Mouse (Mus musculus) MEL (cell line): Measurements from ENCODE around the gene Tcea2. TPM values are rescaled to one million over a fixed set of nuclear protein-coding genes. Genes with fewer than 3 reads are reported as not detected.

ENCODE experiments used
- DNase-seq: peaks from one replicate; pipeline ENCODE4 v3.0.0; 2011; ENCODE audit warnings: low read depth, low spot score
- H3K27ac ChIP-seq: 2 replicates; pipeline ENCODE4 v1.5.1; 2012; ENCODE audit warnings: low read depth, mild to moderate bottlenecking, control low read depth, low read length, moderate library complexity; ENCODE audit not compliant: control insufficient read depth
- H3K27me3 ChIP-seq, 2 experiments: fragments of 150-350 bp in 1 of 2; sonication (generic) in 1 of 2; 2 replicates each; pipeline ENCODE4 v1.6.1; 2012; ENCODE audit warnings: low read length in 2 of 2, mild to moderate bottlenecking in 2 of 2, improper control_type of control experiment in 1 of 2, moderate library complexity in 1 of 2; ENCODE audit not compliant: insufficient read depth in 2 of 2, control insufficient read depth in 1 of 2
- H3K36me3 ChIP-seq, 2 experiments: 2 replicates each; pipeline ENCODE4 v1.6.1; 2012 to 2014; ENCODE audit warnings: low read length in 2 of 2, improper control_type of control experiment in 1 of 2, inconsistent platforms in 1 of 2, mild to moderate bottlenecking in 1 of 2; ENCODE audit not compliant: insufficient read depth in 2 of 2, control insufficient read depth in 1 of 2
- H3K4me1 ChIP-seq, 2 experiments: fragments of 150-350 bp in 1 of 2; sonication (generic) in 1 of 2; 2 replicates each; pipeline ENCODE4 v1.6.1; 2012; ENCODE audit warnings: low read length in 2 of 2, improper control_type of control experiment in 1 of 2, mild to moderate bottlenecking in 1 of 2; ENCODE audit not compliant: insufficient read depth in 2 of 2, control insufficient read depth in 1 of 2
- H3K4me3 ChIP-seq, 2 experiments: fragments of 150-350 bp in 1 of 2; sonication (generic) in 1 of 2; 2 replicates each; pipeline ENCODE4 v1.5.1; 2012; ENCODE audit warnings: low read depth in 2 of 2, low read length in 2 of 2, mild to moderate bottlenecking in 2 of 2, moderate library complexity in 2 of 2, control low read depth in 1 of 2, improper control_type of control experiment in 1 of 2; ENCODE audit not compliant: control insufficient read depth in 1 of 2, insufficient read depth in 1 of 2
- H3K79me2 ChIP-seq: 2 replicates; pipeline ENCODE4 v1.6.1; 2012; ENCODE audit warnings: mild to moderate bottlenecking, low read length, moderate library complexity; ENCODE audit not compliant: control insufficient read depth, poor library complexity, insufficient read depth
- H3K9ac ChIP-seq: 2 replicates; pipeline ENCODE4 v1.6.1; 2012; ENCODE audit warnings: low read depth, mild to moderate bottlenecking, control low read depth, low read length, moderate library complexity; ENCODE audit not compliant: control insufficient read depth, poor library complexity, severe bottlenecking
- H3K9me3 ChIP-seq: fragments of 150-350 bp; sonication (generic); replicated peaks from 2 replicates; pipeline ENCODE4 v1.6.1; 2012; ENCODE audit warnings: mild to moderate bottlenecking, low read length, improper control_type of control experiment, moderate library complexity; ENCODE audit not compliant: insufficient read depth
- BHLHE40 ChIP-seq: IDR thresholded peaks from 2 replicates; pipeline ENCODE4 v1.6.1; 2012; ENCODE audit warnings: low read depth, mild to moderate bottlenecking, inconsistent platforms, low read length, improper control_type of control experiment, borderline replicate concordance
- CHD1 ChIP-seq: IDR thresholded peaks from 2 replicates; pipeline ENCODE4 v1.6.1; 2012; ENCODE audit warnings: low read depth, mild to moderate bottlenecking, inconsistent platforms, low read length, improper control_type of control experiment
- E2F4 ChIP-seq: IDR thresholded peaks from 2 replicates; pipeline ENCODE4 v1.6.1; 2011; ENCODE audit warnings: low read depth, low read length, improper control_type of control experiment, borderline replicate concordance
- GABPA ChIP-seq: IDR thresholded peaks from 2 replicates; pipeline ENCODE4 v1.6.1; 2012; ENCODE audit warnings: low read depth, mild to moderate bottlenecking, inconsistent platforms, low read length, improper control_type of control experiment, moderate library complexity
- GATA1 ChIP-seq: IDR thresholded peaks from 2 replicates; pipeline ENCODE4 v1.6.1; 2011; ENCODE audit warnings: low read depth, low read length, improper control_type of control experiment
- MAZ ChIP-seq: IDR thresholded peaks from 2 replicates; pipeline ENCODE4 v1.6.1; 2012; ENCODE audit warnings: low read depth, mild to moderate bottlenecking, inconsistent platforms, low read length, improper control_type of control experiment
- MEF2A ChIP-seq: IDR thresholded peaks from 2 replicates; pipeline ENCODE4 v1.6.1; 2014; ENCODE audit warnings: low read depth, mild to moderate bottlenecking, inconsistent platforms, low read length, improper control_type of control experiment; ENCODE audit not compliant: poor library complexity, insufficient replicate concordance, severe bottlenecking; ENCODE audit errors: extremely low read depth
- MYB ChIP-seq: IDR thresholded peaks from 2 replicates; pipeline ENCODE4 v1.6.1; 2011; ENCODE audit warnings: mild to moderate bottlenecking, low read depth, low read length, improper control_type of control experiment
- NELFE ChIP-seq: IDR thresholded peaks from 2 replicates; pipeline ENCODE4 v1.6.1; 2011; ENCODE audit warnings: low read depth, low read length, improper control_type of control experiment
- NRF1 ChIP-seq: IDR thresholded peaks from 2 replicates; pipeline ENCODE4 v1.6.1; 2014; ENCODE audit warnings: low read depth, mild to moderate bottlenecking, inconsistent platforms, low read length, improper control_type of control experiment, moderate library complexity; ENCODE audit not compliant: poor library complexity, insufficient read depth, severe bottlenecking
- POLR2AphosphoS2 ChIP-seq: IDR thresholded peaks from 2 replicates; pipeline ENCODE4 v1.6.1; 2011; ENCODE audit warnings: low read length, improper control_type of control experiment
- POLR2AphosphoS5 ChIP-seq: IDR thresholded peaks from 2 replicates; pipeline ENCODE4 v1.6.1; 2012; ENCODE audit warnings: low read depth, borderline replicate concordance, mild to moderate bottlenecking, inconsistent platforms, low read length, moderate library complexity, mixed read lengths
- RAD21 ChIP-seq: IDR thresholded peaks from 2 replicates; pipeline ENCODE4 v1.6.1; 2011; ENCODE audit warnings: mild to moderate bottlenecking, low read depth, low read length, improper control_type of control experiment
- RCOR1 ChIP-seq: IDR thresholded peaks from 2 replicates; pipeline ENCODE4 v1.6.1; 2012; ENCODE audit warnings: low read depth, mild to moderate bottlenecking, inconsistent platforms, low read length, improper control_type of control experiment
- SIN3A ChIP-seq: IDR thresholded peaks from 2 replicates; pipeline ENCODE4 v1.6.1; 2012; ENCODE audit warnings: low read length, improper control_type of control experiment, inconsistent platforms
- TAL1 ChIP-seq: IDR thresholded peaks from 2 replicates; pipeline ENCODE4 v1.6.1; 2012; ENCODE audit warnings: mild to moderate bottlenecking, inconsistent platforms, low read length, moderate library complexity, mixed read lengths
- TBP ChIP-seq: IDR thresholded peaks from 2 replicates; pipeline ENCODE4 v1.8.0; 2011; ENCODE audit warnings: low read depth, low read length, improper control_type of control experiment
- TCF12 ChIP-seq: IDR thresholded peaks from 2 replicates; pipeline ENCODE4 v1.6.1; 2014; ENCODE audit warnings: low read depth, mild to moderate bottlenecking, inconsistent platforms, low read length, improper control_type of control experiment, moderate library complexity
- UBTF ChIP-seq: IDR thresholded peaks from 2 replicates; pipeline ENCODE4 v1.6.1; 2012; ENCODE audit warnings: low read depth, mild to moderate bottlenecking, inconsistent platforms, low read length, improper control_type of control experiment, moderate library complexity, borderline replicate concordance; ENCODE audit not compliant: insufficient read depth
- USF2 ChIP-seq, 2 experiments: IDR thresholded peaks; 2 replicates each; pipeline ENCODE4 v1.6.1; 2011 to 2012; ENCODE audit warnings: improper control_type of control experiment in 2 of 2, low read length in 2 of 2, borderline replicate concordance in 1 of 2, inconsistent platforms in 1 of 2, low read depth in 1 of 2, mild to moderate bottlenecking in 1 of 2; ENCODE audit not compliant: insufficient read depth in 1 of 2
- ZKSCAN1 ChIP-seq: IDR thresholded peaks from 2 replicates; pipeline ENCODE4 v1.6.1; 2012; ENCODE audit warnings: low read depth, mild to moderate bottlenecking, inconsistent platforms, low read length, improper control_type of control experiment, moderate library complexity
- ZMIZ1 ChIP-seq: IDR thresholded peaks from 2 replicates; pipeline ENCODE4 v1.6.1; 2012; ENCODE audit warnings: low read depth, mild to moderate bottlenecking, inconsistent platforms, low read length, improper control_type of control experiment, moderate library complexity
- ZNF384 ChIP-seq: IDR thresholded peaks from 2 replicates; pipeline ENCODE4 v1.6.1; 2012; ENCODE audit warnings: low read depth, mild to moderate bottlenecking, inconsistent platforms, low read length, improper control_type of control experiment
- polyA plus RNA-seq, 2 experiments: library from polyadenylated mRNA; stranded (reverse) in 1 of 2; unstranded in 1 of 2; fragments of >175 nt in 1 of 2; fragments of >200 nt in 1 of 2; gene quantifications; 2 replicates each; pipeline versions ENCODE4 v1.2.1 to v1.2.4; 2012; ENCODE audit warnings: low replicate concordance in 2 of 2, low read depth in 1 of 2; ENCODE audit not compliant: insufficient read length in 2 of 2, insufficient read depth in 1 of 2, missing spikeins in 1 of 2
- total RNA-seq: library from RNA; depleted of rRNA; stranded (reverse); fragments of 300-350 nt; gene quantifications from 2 replicates; pipeline ENCODE4 v1.2.3, GENCODE M21; 2012

The Tcea2 gene
- total and polyA plus RNA-seq, 3 experiments, result 6.7 to 17.0 TPM; not detected in 1

DNA sequence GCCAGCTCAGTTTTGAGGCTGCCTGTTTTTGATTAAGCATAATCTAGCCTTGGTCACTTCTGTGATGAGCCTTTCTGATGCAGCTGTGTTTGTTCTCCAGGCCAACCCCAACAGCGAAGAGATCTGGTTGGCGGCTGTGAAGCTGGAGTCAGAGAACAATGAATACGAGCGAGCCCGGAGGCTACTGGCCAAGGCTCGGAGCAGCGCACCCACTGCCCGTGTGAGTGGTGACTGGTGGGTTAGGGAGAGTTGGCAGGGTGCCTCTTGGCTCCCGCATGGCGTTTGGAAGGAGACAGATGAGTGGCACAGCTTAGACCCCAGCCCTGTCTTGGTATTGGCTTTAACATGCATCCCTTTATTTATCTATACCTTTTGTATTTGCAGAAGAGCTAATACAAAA is 31.2 kb upstream of the Tcea2 start:
- no peak for DNase-seq
- peaks cover 0 to 18% of the 10 kb centered on the region in 2 experiments; a peak in 2 of 4 replicates for H3K36me3 ChIP-seq
- H3K27me3 ChIP-seq, result no peaks in the 10 kb centered on the region
- no peaks in the 10 kb centered on the region for H3K4me1 ChIP-seq
- H3K27ac ChIP-seq, result no peak overlapping the region
- no peaks in the 10 kb centered on the region for H3K79me2 ChIP-seq
- H3K4me3 ChIP-seq, result no peak overlapping the region
- H3K9me3 ChIP-seq, result no peaks in the 10 kb centered on the region
- TF ChIP-seq NRF1 (no peak), GATA1 (no peak), ZNF384 (no peak)
- TF ChIP-seq, all 39 proteins: peak for 0
- no peak overlapping the region for H3K9ac ChIP-seq

DNA sequence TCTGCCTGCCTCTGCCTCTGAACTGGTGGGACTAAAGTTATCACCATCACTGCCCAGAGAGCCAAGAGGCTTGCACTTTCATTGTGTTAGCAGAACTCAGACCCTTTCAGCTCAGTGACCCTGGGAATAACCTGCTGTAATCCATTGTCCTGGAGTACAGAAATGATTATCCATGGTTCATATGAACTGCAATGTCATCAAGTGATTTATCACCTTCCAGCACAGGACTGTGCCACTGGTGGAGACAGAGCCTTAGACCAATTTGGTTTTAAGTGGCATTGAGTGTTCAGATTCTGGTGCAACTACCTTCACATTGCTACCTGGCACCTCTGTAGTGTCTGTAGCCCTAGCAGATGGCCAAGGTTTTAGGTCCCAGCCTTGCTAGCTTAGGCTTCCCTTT is 27.0 kb upstream of the Tcea2 start:
- H3K9me3 ChIP-seq, result no peaks in the 10 kb centered on the region
- no peaks in the 10 kb centered on the region for H3K79me2 ChIP-seq
- TF ChIP-seq SIN3A (no peak), TCF12 (no peak), GABPA (no peak), MAZ (no peak), RAD21 (no peak), CHD1 (no peak), UBTF (no peak), GATA1 (no peak), USF2 (IDR thresholded peaks at IDR 0.05; ENCODE audit: borderline replicate concordance in 1 of 2, insufficient read depth in 1 of 2, low read depth in 1 of 2, low read length in 2 of 2) (no peak), NRF1 (no peak), ZKSCAN1 (no peak), ZMIZ1 (no peak), TBP (no peak), NELFE (no peak)
- no peak for DNase-seq
- peaks cover 0 to 18% of the 10 kb centered on the region in 2 experiments; a peak in 2 of 4 replicates for H3K36me3 ChIP-seq
- H3K27ac ChIP-seq, result no peak overlapping the region
- no peaks in the 10 kb centered on the region for H3K27me3 ChIP-seq
- no peak overlapping the region for H3K9ac ChIP-seq
- H3K4me3 ChIP-seq, result no peak overlapping the region
- no peaks in the 10 kb centered on the region for H3K4me1 ChIP-seq

DNA sequence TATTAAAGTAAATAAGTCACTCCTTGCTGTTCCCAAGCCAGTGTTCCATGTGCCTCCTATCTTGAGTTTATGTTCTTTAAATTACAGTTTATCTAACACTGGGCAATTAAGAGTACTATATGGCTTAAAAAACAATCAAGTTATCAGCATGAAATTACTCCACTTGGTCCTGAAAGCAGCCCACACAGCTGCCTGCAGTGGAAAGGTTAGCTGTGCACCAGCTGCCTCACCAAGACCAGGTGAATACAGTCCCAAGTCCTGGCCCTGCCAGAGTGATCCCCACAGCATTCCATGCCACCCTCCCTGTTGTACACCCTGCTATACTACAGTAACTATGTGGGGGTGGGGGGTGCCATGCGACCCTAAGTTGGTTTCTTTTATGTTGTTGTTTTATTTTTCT is 26.6 kb upstream of the Tcea2 start:
- peaks cover 0 to 15% of the 10 kb centered on the region in 2 experiments; a peak in 2 of 4 replicates for H3K36me3 ChIP-seq
- H3K27ac ChIP-seq, result no peak overlapping the region

More for the DNA sequence above, 26.6 kb upstream of the Tcea2 start:
- no peak for TF ChIP-seq ZNF384
- no peak for TF ChIP-seq TAL1
- TF ChIP-seq POLR2AphosphoS2, result no peak
- no peak for TF ChIP-seq POLR2AphosphoS5
- TF ChIP-seq BHLHE40, result no peak
- TF ChIP-seq MEF2A, result no peak
- no peak for TF ChIP-seq ZMIZ1
- TF ChIP-seq E2F4, result no peak
- no peak for TF ChIP-seq RCOR1
- no peak for TF ChIP-seq TBP
- TF ChIP-seq MYB, result no peak
- no peaks in the 10 kb centered on the region for H3K4me1 ChIP-seq
- no peak overlapping the region for H3K9ac ChIP-seq
- no peaks in the 10 kb centered on the region for H3K27me3 ChIP-seq
- no peak for DNase-seq
- H3K79me2 ChIP-seq, result no peaks in the 10 kb centered on the region
- no peaks in the 10 kb centered on the region for H3K9me3 ChIP-seq
- no peak overlapping the region for H3K4me3 ChIP-seq
